Mouse (Mus musculus) heart, postnatal 4 days (tissue): ENCODE data around the gene Pin1. TPM values are rescaled to one million over a fixed set of nuclear protein-coding genes. Genes with fewer than 3 reads are reported as not detected.

Source experiments
- DNase-seq: peaks from one replicate; pipeline ENCODE4 v3.0.0; 2021
- total RNA-seq, 2 experiments: library from RNA; stranded (reverse); gene quantifications; 2 replicates each; pipeline ENCODE4 v1.2.3; 2021

Gene Pin1
- total RNA-seq, 2 experiments from 2014 or later = 20.5 to 22.1 TPM

- peak; percentile 17 for DNase-seq
Observed at GRCm38 (mm10) chr9:20703832-20704380, 52.0 kb downstream of the Pin1 start.

GRCm38 (mm10) chr9:20705420-20705819, 53.5 kb downstream of the Pin1 start:
- DNase-seq = no peak

- no peak for DNase-seq
Observed at GRCm38 (mm10) chr9:20705981-20706380, 54.1 kb downstream of the Pin1 start.

- no peak for DNase-seq
Observed at GRCm38 (mm10) chr9:20710471-20710870, 58.6 kb downstream of the Pin1 start.

GRCm38 (mm10) chr9:20712934-20713477, 61.1 kb downstream of the Pin1 start:
- DNase-seq = no peak

- DNase-seq = no peak
Observed at GRCm38 (mm10) chr9:20713478-20713987, 61.6 kb downstream of the Pin1 start.

GRCm38 (mm10) chr9:20715332-20715731, 63.4 kb downstream of the Pin1 start:
- DNase-seq = no peak

Other genes starting within 250 kb of the Pin1 start
- 10 to 100 TPM; 21.7 to 23.8 TPM for gene Zfp26, start 191.9 kb upstream of the Pin1 start, total RNA-seq
- gene Zfp426, start 159.3 kb upstream of the Pin1 start, total RNA-seq = 10 to 100 TPM in 1 of 2 experiments, 1 to 10 TPM in 1; 9.5 to 10.6 TPM
- gene Zfp266, start 130.7 kb upstream of the Pin1 start, total RNA-seq = 10 to 100 TPM; 42.3 to 45.1 TPM
- 10 to 100 TPM in 1 of 2 experiments, 1 to 10 TPM in 1; 8.2 to 12.3 TPM for gene Zfp846, start 70.8 kb upstream of the Pin1 start, total RNA-seq
- gene Ubl5, start 9.2 kb upstream of the Pin1 start, total RNA-seq = 100 to 1,000 TPM; 213 to 225 TPM
- gene Fbxl12, start 7.3 kb upstream of the Pin1 start, total RNA-seq = 10 to 100 TPM; 16.1 to 16.5 TPM
- gene Olfm2, start 94.3 kb downstream of the Pin1 start, total RNA-seq = under 1 TPM; 0.36 to 0.43 TPM
- gene Col5a3, start 163.0 kb downstream of the Pin1 start, total RNA-seq = 10 to 100 TPM; 12.1 to 13.3 TPM
- not detected for gene Rdh8, start 166.4 kb downstream of the Pin1 start, total RNA-seq
- gene A230050P20Rik, start 216.5 kb downstream of the Pin1 start, total RNA-seq = 1 to 10 TPM; 6.4 to 7.2 TPM
- 1 to 10 TPM; 1.6 to 1.7 TPM for gene Angptl6, start 227.6 kb downstream of the Pin1 start, total RNA-seq
- 10 to 100 TPM; 18.4 to 19.6 TPM for gene Ppan, start 236.1 kb downstream of the Pin1 start, total RNA-seq
- 100 to 1,000 TPM; 116 to 126 TPM for gene Eif3g, start 246.5 kb downstream of the Pin1 start, total RNA-seq